Mouse (Mus musculus) embryonic fibroblast, embryonic 13.5 days (primary cell): ENCODE measurements around the gene Stk35. TPM values are rescaled to one million over a fixed set of nuclear protein-coding genes. Genes with fewer than 3 reads are reported as not detected.
"Not testable (repeated sequence)": the region's sequence is repeated elsewhere in the genome, so short reads cannot be mapped to it uniquely, and the experiment has no call there.

Experiments used
- H3K27ac ChIP-seq: 2 replicates; pipeline ENCODE4 v1.5.1; 2012; ENCODE audit warnings: low read length, control low read depth, inconsistent platforms; ENCODE audit not compliant: insufficient read depth
- H3K4me1 ChIP-seq: 2 replicates; pipeline ENCODE4 v1.6.1; 2011; ENCODE audit warnings: low read length; ENCODE audit not compliant: control insufficient read depth, insufficient read depth
- H3K4me3 ChIP-seq: 2 replicates; pipeline ENCODE4 v1.5.1; 2011; ENCODE audit warnings: mild to moderate bottlenecking, control low read depth, low read length; ENCODE audit not compliant: insufficient read depth
- CTCF ChIP-seq: IDR thresholded peaks from 2 replicates; pipeline ENCODE4 v1.5.1; 2011; ENCODE audit warnings: mild to moderate bottlenecking, control low read depth, low read length, moderate library complexity, borderline replicate concordance; ENCODE audit not compliant: insufficient read depth
- POLR2A ChIP-seq: IDR thresholded peaks from 2 replicates; pipeline ENCODE4 v1.6.1; 2011; ENCODE audit warnings: low read depth, mild to moderate bottlenecking, control low read depth, low read length, moderate library complexity
- polyA plus RNA-seq: library from polyadenylated mRNA; stranded (reverse); fragments of >200 nt; gene quantifications from 2 replicates; pipeline ENCODE4 v1.2.4, GENCODE M21; 2011; ENCODE audit warnings: low read depth; ENCODE audit not compliant: missing spikeins, insufficient read length

The Stk35 gene
- polyA plus RNA-seq, 1 experiment = 17.4 TPM

DNA sequence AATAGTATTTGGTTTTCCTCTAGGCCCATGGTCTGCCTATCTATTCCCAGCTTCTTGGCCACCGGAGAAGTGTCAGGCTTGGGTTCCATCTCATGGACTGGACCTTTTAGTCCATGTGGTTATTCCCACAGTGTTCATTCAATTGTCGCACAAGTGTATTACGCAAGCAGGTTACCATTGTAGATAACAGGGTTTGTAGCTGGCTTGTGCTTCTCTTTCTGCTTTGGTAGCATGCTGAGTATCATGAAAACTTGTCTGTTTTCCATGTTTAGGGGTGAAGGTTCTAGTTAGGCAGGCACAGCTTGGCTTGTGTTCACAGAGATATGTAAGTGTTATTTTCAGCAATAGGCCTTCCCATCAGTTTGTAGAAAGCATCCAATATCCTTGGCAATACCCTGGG is 25.8 kb downstream of the Stk35 start:
- H3K4me1 ChIP-seq = no peaks in the 10 kb centered on the region
- no peak overlapping the region for H3K4me3 ChIP-seq
- H3K27ac ChIP-seq = no peak overlapping the region
- TF ChIP-seq CTCF = no peak
- no peak for TF ChIP-seq POLR2A

DNA sequence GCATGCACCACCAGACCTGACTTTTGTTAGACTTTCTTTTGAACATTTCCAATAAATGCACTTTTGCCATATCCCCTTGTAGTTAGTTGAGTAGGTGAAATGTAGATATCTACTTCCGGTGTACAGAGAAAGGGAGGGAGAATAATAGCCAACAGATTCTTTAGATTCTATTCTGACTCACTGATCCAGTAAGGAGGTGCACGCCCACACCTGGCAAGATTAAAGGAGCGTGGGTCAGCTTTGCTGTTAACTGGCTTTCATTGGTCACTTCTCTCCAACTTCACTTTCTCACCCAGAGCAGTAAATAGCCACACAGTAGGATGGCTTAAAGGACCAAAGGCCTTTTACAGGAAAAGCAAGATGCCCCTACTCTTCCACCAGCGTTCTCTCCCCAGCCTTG is 32.7 kb downstream of the Stk35 start:
- H3K4me1 ChIP-seq = no peaks in the 10 kb centered on the region; the same call in 1 of the 2 replicates
- no peak overlapping the region for H3K4me3 ChIP-seq
- TF ChIP-seq CTCF (no peak), POLR2A (no peak)

DNA sequence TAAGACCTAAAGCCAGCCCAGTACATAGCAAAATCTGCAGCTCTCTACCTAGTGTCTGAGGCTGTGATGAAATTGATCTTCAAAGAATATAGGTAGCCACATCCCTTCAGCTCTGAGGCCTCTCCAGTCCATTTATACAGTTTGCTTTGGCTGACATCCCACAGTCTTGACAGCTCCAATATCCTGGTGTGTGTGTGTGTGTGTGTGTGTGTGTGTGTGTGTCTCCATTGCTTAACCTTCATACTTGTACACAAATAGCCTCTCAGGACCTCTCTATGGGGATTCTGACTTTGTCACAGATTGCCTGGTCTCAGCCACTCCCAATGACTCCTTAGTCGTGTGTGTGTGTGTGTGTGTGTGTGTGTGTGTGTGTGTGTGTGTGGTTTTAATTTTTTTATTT is 33.9 kb downstream of the Stk35 start:
- Histone ChIP-seq H3K27ac (no peak overlapping the region), H3K4me3 (no peak overlapping the region), H3K4me1 (no peaks in the 10 kb centered on the region; the same call in 1 of the 2 replicates)
- no peak for TF ChIP-seq POLR2A
- TF ChIP-seq CTCF = no peak

More for the DNA sequence above, 32.7 kb downstream of the Stk35 start:
- no peak overlapping the region for H3K27ac ChIP-seq

DNA sequence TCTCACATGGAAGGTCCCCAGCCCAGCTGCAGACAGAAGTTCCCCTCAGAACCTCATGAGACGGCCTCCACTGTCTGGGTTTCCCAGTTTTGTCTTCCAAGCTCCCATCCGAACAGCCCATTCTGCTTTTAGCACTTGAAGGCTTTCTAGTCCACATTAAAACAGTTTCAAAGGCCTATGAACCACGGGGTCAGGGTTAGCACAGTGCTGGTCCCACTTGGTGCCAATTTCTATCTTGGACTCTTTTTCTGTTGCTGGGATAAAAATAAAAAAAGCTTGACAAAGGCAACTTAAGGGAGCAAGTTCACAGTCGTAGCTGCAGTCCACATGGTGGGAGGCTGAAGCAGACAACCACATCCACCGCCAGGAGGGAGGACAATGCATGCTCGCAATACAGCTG is 34.6 kb downstream of the Stk35 start:
- TF ChIP-seq CTCF = no peak
- TF ChIP-seq POLR2A = no peak
- no peak overlapping the region for H3K27ac ChIP-seq
- H3K4me3 ChIP-seq = no peak overlapping the region
- H3K4me1 ChIP-seq = no peaks in the 10 kb centered on the region; the same call in 1 of the 2 replicates

DNA sequence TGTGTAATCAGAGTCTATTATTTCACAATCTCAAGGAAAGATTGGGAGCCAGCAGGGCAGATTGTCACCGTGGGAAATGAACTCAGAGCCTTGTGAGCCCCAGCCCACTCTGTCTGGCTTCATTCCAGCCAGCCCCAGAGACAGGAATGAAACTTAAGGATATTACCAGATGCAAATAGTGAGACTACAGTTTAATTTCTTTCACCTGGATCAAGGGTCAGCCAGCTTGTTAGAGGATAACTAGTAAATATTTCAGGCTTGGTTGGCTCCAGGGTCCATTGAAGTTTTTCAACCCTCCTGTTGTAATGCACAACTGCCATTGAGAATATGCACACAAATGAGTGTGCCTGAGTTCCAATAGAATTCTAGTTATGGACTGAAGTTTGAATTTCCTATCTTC is 36.6 kb downstream of the Stk35 start:
- Histone ChIP-seq H3K4me3 (no peak overlapping the region), H3K4me1 (no peaks in the 10 kb centered on the region; the same call in 1 of the 2 replicates), H3K27ac (no peak overlapping the region)
- no peak for TF ChIP-seq CTCF
- no peak for TF ChIP-seq POLR2A

DNA sequence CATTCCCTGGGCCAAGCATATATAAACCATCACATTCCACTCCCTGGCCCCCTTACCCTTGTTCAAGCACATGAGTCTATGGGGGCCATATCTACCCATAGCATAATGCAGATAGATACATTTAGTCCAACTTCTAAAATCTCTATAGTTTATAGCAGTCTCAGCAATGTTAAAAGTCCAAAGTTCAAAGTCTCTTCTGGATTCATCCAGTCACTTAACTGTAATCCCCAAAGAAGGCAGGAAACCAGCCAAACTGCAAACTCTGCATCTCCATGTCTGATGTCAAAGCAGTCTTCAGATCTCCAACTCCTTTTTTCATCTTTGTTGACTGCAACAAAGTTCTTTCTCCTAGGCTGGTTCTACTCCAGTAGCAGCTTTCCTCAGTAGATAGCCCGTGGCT is 38.0 kb downstream of the Stk35 start:
- H3K27ac ChIP-seq = no peak overlapping the region
- H3K4me3 ChIP-seq = no peak overlapping the region
- no peaks in the 10 kb centered on the region for H3K4me1 ChIP-seq
- no peak for TF ChIP-seq CTCF
- TF ChIP-seq POLR2A = no peak

DNA sequence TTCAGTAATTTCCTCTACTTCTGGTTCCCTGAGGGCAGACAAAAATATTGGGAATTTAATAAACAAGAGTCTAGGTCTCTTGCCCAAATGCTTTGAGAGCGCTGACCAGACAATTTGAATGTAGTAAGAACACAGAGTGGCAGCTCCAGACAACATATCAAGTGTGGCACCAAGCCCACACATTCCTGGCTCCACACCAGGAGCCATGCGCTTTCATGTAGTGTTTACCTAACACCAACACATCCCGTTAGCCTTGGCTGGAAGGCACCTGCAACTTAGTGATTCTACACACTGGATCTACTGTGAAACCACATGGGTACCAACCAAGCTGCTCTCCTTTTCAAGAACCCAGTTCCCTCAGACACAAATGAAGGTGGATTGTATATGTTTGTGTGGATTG is 45.5 kb downstream of the Stk35 start:
- Histone ChIP-seq H3K4me3 (no peak overlapping the region), H3K4me1 (no peaks in the 10 kb centered on the region), H3K27ac (no peak overlapping the region)
- TF ChIP-seq POLR2A (no peak), CTCF (no peak)

DNA sequence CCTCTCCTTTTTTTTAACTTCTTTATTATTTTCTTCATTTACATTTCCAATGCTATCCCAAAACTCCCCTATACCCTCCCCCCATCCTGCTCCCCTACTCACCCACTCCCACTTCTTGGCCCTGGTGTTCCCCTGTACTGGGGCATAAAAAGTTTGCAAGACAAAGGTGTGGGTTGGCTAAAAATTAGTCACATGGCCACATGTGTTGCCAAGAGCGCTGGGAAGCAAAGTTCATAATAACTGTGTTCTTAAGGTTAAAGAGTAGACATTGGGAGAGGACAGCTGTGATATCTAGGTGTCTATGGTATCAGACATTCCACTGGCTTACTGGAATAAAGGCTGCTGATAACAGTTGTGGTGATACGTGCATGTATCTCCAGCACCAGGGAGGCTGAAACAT is 46.2 kb downstream of the Stk35 start:
- Histone ChIP-seq H3K27ac (no peak overlapping the region), H3K4me3 (no peak overlapping the region), H3K4me1 (no peaks in the 10 kb centered on the region)
- TF ChIP-seq POLR2A (no peak), CTCF (no peak)

DNA sequence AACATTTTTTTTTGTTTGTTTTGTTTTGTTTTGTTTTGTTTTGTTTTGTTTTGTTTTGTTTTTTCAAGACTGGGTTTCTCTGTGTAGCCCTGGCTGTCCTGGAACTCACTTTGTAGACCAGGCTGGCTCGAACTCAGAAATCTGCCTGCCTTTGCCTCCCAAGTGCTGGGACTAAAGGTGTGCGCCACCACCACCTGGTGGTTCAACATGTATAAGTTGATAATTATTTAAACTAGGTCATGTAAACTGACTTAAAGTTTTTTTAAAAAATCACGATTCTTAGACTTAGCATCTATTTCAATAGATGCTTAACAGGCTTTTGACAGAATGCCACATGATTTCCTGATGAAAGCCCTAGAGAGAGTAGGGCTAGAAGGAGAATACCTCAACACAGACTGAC is 48.8 kb downstream of the Stk35 start:
- H3K27ac ChIP-seq, H3K4me1 ChIP-seq, H3K4me3 ChIP-seq: not testable (repeated sequence)

DNA sequence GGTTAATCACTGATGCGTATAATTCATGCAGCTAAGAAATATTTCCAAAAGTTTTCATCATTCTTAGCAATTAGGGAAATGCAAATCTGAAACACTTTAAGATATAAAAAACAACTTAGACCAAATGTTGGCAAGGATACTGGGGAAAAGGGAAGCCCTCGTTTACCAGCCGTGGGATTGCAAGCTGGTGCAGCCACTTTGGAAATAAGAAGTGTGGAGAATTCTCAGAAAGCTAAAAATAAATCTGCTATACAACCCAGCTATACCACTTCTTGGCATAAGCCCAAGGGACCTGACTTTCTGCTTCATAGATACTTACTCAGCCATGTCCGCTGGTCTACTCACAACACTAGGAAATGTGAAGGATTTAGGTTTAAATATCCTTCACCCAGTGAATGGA is 51.2 kb downstream of the Stk35 start:
- no peak overlapping the region for H3K4me3 ChIP-seq
- no peaks in the 10 kb centered on the region for H3K4me1 ChIP-seq
- no peak for TF ChIP-seq POLR2A
- TF ChIP-seq CTCF = no peak
- H3K27ac ChIP-seq = no peak overlapping the region

DNA sequence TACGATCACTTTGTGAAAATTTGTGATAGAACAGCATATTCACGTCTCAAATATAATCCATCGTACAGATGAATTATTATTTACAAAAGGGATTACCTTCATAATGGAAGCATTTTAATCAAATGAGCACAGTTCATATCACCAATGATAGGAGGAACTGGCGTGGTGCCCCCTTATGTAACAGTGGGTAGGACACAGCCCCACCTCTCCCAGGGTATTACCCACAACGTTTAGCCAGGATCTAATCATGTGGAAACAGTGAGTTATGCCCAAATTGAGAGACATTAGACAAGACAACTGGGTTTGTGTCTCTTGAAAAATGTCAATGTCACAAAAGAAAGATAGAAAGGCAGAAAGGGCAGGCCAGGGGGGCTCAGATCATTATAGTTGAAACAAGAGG is 62.9 kb downstream of the Stk35 start:
- Histone ChIP-seq H3K4me1 (no peaks in the 10 kb centered on the region), H3K4me3 (no peak overlapping the region), H3K27ac (no peak overlapping the region)
- no peak for TF ChIP-seq CTCF
- no peak for TF ChIP-seq POLR2A

DNA sequence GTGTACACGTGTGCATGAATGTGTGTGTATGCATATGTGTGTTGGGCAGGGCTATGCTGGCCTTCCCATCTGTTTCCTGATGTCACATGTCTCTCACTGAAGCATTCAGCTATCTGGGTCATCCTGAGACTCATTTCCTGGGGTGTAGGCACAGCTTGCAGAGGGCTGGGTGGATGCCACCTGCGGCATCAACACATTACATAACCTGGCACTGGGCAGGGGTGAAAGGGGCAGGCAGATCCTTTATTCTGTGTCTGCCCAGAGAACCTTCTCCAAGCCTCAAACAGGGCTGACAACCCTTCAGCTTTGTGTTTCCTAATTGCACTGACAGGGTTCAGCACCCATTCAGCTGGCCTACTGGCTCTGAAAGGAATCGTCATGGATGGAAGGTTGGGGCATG is 64.6 kb downstream of the Stk35 start:
- no peak overlapping the region for H3K27ac ChIP-seq
- H3K4me3 ChIP-seq = no peak overlapping the region
- no peaks in the 10 kb centered on the region for H3K4me1 ChIP-seq
- TF ChIP-seq POLR2A (no peak), CTCF (no peak)
